Mouse (Mus musculus) E14TG2a.4 (cell line): ENCODE data around the gene Imp3.

ENCODE experiments used
- CTCF ChIP-seq: conservative IDR thresholded peaks from 2 replicates; pipeline ENCODE4 v1.5.1; 2014; ENCODE audit warnings: low read length
- POU5F1 ChIP-seq: IDR thresholded peaks from 2 replicates; pipeline ENCODE4 v1.6.1; 2014; ENCODE audit warnings: low read length, borderline replicate concordance

DNA sequence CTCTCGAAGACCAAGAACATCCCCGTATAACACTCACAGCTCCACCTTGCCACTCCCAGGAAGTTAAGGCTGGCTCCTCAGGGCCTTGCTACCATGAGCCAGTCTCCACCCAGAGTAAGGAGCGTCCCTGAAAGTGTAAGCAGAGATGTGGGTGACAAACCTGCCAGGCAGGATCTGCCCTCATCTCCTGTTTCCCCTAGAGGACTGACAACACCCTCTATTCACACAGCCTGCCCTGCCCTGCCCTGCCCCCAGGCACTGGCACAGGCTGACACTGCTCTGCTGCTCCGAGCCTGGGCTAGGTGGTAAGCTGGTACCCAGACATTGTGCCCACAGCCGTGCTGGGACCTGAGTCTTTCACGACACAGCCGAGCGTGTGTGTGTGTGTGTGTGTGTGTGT, 36.1 kb upstream of the Imp3 start:
- no peak for TF ChIP-seq CTCF
- TF ChIP-seq POU5F1 = no peak
